Mouse (Mus musculus) embryonic facial prominence, embryonic 13.5 days (tissue): ENCODE data around the gene Atp8a2. TPM values are rescaled to one million over a fixed set of nuclear protein-coding genes. Genes with fewer than 3 reads are reported as not detected.

Source experiments
- ATAC-seq: fragments of 200-750 bp; cut with Nextera tagmentation; 2 replicates; pipeline ENCODE4 v1.8.0; 2017; ENCODE audit warnings: low read depth; ENCODE audit not compliant: insufficient number of reproducible peaks, insufficient read depth, low FRiP score, low TSS enrichment
- H3K27ac ChIP-seq: fragments of 300-500 bp; sonication (generic); 2 replicates; pipeline ENCODE4 v1.5.1; 2015; ENCODE audit warnings: moderate library complexity, mild to moderate bottlenecking, inconsistent platforms
- H3K27me3 ChIP-seq: fragments of 300-500 bp; sonication (generic); 2 replicates; pipeline ENCODE4 v1.6.1; 2015; ENCODE audit warnings: mild to moderate bottlenecking, inconsistent platforms
- H3K36me3 ChIP-seq: fragments of 300-500 bp; sonication (generic); 2 replicates; pipeline ENCODE4 v1.6.1; 2015; ENCODE audit warnings: mild to moderate bottlenecking, inconsistent platforms
- H3K4me1 ChIP-seq: fragments of 300-500 bp; sonication (generic); 2 replicates; pipeline ENCODE4 v1.6.1; 2015; ENCODE audit warnings: inconsistent platforms
- H3K4me2 ChIP-seq: fragments of 300-500 bp; sonication (generic); 2 replicates; pipeline ENCODE4 v1.6.1; 2015; ENCODE audit warnings: moderate library complexity, mild to moderate bottlenecking, inconsistent platforms
- H3K4me3 ChIP-seq: fragments of 300-500 bp; sonication (generic); 2 replicates; pipeline ENCODE4 v1.5.1; 2015; ENCODE audit warnings: mild to moderate bottlenecking, inconsistent platforms
- H3K9ac ChIP-seq: fragments of 300-500 bp; sonication (generic); 2 replicates; pipeline ENCODE4 v1.6.1; 2015; ENCODE audit warnings: mild to moderate bottlenecking, inconsistent platforms
- H3K9me3 ChIP-seq: fragments of 300-500 bp; sonication (generic); 2 replicates; pipeline ENCODE4 v1.6.1; 2016; ENCODE audit warnings: inconsistent platforms
- WGBS: fragments of 180-500 bp; shearing (Covaris S2); methylation state at CpG from one replicate; pipeline ENCODE4 v1.1.7; 2015; ENCODE audit warnings: mixed read lengths; 5-methylcytosine and 5-hydroxymethylcytosine counted together
- polyA plus RNA-seq: library from polyadenylated mRNA; unstranded; fragments of >200 nt; fragmentation: Nextera tagmentation; extraction: Ambion mirVana; gene quantifications from 2 replicates; pipeline ENCODE4 v1.2.1, GENCODE M21; 2015

The Atp8a2 gene
- polyA plus RNA-seq, 1 experiment from 2014 or later, result 3.1 TPM

DNA sequence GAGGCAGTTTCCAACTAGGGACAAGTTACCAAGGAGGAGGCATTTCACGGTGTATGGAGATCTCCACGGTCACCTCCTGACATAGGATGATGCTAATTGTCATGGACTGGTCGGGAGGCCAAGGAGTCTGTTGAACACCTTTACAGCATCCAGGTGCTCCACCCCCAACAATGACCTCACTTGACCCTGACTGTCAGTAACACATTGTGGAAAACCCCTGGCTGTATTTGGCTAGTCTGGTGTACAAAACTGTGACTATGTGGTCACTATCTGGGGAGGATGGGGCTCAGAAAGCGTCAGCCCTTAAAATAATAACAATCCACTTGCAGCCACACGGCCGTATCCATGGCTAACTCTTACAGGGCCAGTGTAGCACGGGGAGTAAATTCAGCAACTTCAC, 391.3 kb downstream of the Atp8a2 start:
- H3K4me3 ChIP-seq, result no peak overlapping the region
- no peak overlapping the region for H3K4me2 ChIP-seq
- H3K27me3 ChIP-seq, result no peaks in the 10 kb centered on the region
- no peaks in the 10 kb centered on the region for H3K36me3 ChIP-seq
- no peak for ATAC-seq
- WGBS, result 46% methylated on average over 7 of the region's 7 CpGs
- peaks cover 19% of the 10 kb centered on the region for H3K4me1 ChIP-seq
- no peak overlapping the region for H3K9ac ChIP-seq
- H3K27ac ChIP-seq, result no peak overlapping the region
- no peaks in the 10 kb centered on the region; the same call in 1 of the 2 replicates for H3K9me3 ChIP-seq

GRCm38 (mm10) chr14:59801961-59802599, 394.9 kb downstream of the Atp8a2 start:
- 52% methylated on average over 8 of the region's 8 CpGs for WGBS
- no peaks in the 10 kb centered on the region for H3K36me3 ChIP-seq
- no peak overlapping the region for H3K4me2 ChIP-seq
- no peaks in the 10 kb centered on the region for H3K27me3 ChIP-seq
- no peak overlapping the region for H3K4me3 ChIP-seq
- H3K9ac ChIP-seq, result no peak overlapping the region
- no peak overlapping the region for H3K27ac ChIP-seq
- H3K9me3 ChIP-seq, result no peaks in the 10 kb centered on the region; the same call in 1 of the 2 replicates
- peaks cover 13% of the 10 kb centered on the region for H3K4me1 ChIP-seq
- no peak for ATAC-seq

DNA sequence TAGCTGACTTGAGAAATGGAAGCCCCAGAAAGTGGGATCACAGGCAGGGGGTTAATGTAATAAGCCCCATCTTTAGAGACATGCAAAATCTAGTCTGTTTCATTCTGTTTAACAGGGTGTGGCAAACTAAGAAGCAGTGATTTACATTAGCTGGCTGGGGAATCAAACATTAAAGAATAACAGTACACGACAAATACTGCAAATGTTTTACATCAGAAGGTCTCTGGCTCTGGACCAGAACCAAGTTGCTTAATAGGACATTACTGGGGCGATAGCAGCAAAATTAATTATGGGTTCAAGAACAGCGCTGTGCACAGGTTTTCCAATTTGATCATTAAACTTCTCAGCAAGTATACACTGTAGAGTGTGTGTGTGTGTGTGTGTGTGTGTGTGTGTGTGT, 397.5 kb downstream of the Atp8a2 start:
- ATAC-seq, result no peak
- no peak overlapping the region for H3K4me2 ChIP-seq
- H3K9ac ChIP-seq, result no peak overlapping the region
- no peaks in the 10 kb centered on the region; the same call in 1 of the 2 replicates for H3K9me3 ChIP-seq
- no peak overlapping the region for H3K27ac ChIP-seq
- no peaks in the 10 kb centered on the region for H3K36me3 ChIP-seq
- no peaks in the 10 kb centered on the region for H3K4me1 ChIP-seq
- no peaks in the 10 kb centered on the region for H3K27me3 ChIP-seq
- WGBS, result 77% methylated on average over 3 of the region's 3 CpGs
- H3K4me3 ChIP-seq, result no peak overlapping the region

- 73% methylated on average over 10 of the region's 10 CpGs for WGBS
- Histone ChIP-seq H3K4me3 (no peak overlapping the region), H3K4me2 (no peak overlapping the region), H3K9ac (no peak overlapping the region), H3K9me3 (no peaks in the 10 kb centered on the region), H3K27me3 (no peaks in the 10 kb centered on the region), H3K4me1 (no peaks in the 10 kb centered on the region), H3K27ac (no peak overlapping the region), H3K36me3 (no peaks in the 10 kb centered on the region)
- ATAC-seq, result no peak
Observed at GRCm38 (mm10) chr14:59793841-59794240, 403.1 kb downstream of the Atp8a2 start.

DNA sequence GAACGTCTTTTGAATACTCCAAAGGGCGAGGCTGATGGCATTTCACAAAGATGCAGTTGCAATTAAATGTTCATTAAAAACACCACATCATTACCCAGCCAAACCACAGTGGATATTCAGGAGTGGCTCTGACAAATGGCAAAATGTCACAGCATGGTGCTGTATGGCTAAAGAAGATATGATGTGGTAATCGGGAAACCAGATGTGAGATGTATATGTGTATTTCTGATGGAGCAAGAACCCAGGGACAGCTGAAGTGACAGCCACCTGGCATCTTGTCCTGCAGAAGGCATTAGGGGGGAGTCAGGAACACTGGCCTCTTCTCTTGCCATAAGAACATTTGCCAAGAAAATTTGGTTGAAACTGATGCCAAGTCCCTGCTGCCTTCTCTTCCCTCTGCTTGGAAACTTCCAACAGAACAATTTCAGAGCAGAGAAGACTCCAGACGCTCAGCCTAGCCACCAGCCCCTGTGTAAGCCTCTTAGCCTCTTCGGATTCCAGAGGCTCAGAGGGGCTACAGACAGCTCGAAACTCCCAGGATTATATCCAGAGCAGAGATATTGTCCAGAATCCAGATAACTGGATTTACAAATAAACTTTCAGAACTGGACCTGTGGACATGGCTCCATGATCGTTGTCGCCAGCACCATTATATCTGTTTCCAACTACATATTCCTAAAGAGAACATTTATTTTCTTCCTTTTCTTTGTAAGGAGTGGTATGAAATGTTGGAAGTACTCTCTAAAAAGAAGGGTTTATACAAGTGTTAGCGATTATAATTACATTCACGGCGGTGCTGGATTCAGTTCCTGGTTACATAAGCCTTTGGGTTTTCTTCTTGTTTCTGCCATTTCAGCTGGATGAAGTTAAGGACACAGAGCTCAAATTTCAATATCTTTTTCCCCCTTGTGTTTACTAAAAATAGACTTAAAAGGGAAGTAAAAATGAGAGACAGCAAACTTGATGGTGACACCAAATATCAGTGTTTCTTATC, 413.3 kb downstream of the Atp8a2 start:
- Histone ChIP-seq H3K27ac (no peak overlapping the region), H3K9me3 (no peaks in the 10 kb centered on the region), H3K4me3 (no peak overlapping the region), H3K4me1 (peaks cover 9% of the 10 kb centered on the region; the same call in 1 of the 2 replicates), H3K36me3 (no peaks in the 10 kb centered on the region), H3K4me2 (no peak overlapping the region), H3K9ac (no peak overlapping the region), H3K27me3 (no peaks in the 10 kb centered on the region)
- ATAC-seq, result no peak
- WGBS, result 62% methylated on average over 11 of the region's 11 CpGs

DNA sequence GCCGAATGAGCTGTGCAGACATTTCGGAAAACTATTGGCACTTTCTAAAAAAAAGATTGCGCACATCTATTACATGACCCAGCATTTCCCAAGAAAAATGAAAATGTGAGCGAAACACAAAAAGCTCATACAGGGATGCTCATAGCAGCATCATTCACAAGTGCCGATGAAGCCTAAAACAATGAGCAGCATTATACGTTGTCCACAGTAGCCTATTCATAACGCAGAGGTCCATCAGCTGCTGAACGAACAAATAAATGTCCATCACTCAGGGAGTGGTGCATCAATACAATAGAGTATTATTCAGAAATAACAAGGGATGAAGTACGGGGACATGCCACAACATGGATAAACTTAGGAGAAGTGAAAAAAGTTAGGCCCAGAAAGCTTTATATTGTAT, 416.6 kb downstream of the Atp8a2 start:
- WGBS, result 57% methylated on average over 9 of the region's 9 CpGs
- no peaks in the 10 kb centered on the region for H3K9me3 ChIP-seq
- no peaks in the 10 kb centered on the region for H3K36me3 ChIP-seq
- H3K27ac ChIP-seq, result no peak overlapping the region
- no peak overlapping the region for H3K4me3 ChIP-seq
- no peaks in the 10 kb centered on the region for H3K27me3 ChIP-seq
- no peak for ATAC-seq
- no peak overlapping the region for H3K9ac ChIP-seq
- H3K4me2 ChIP-seq, result no peak overlapping the region
- H3K4me1 ChIP-seq, result peaks cover 6% of the 10 kb centered on the region; the same call in 1 of the 2 replicates

DNA sequence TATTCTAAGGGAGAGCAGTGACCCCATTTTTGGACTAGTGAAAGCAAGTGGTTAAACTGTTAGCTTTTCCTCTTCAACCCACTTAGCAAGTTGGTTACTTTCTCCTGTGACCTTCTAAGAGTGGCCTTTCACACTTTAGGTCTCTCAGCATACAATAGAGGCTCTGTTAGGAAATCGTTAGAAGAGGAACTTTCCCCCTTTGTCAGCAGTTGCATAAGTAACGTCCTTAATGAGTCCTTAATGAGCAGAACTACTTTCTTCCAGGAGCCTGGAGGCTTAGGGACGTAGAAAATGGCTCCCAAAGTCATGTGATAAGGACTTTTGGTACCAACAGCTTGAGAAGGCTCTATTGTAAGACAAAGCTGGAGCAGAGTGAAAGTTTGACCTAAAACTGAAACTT, 434.8 kb downstream of the Atp8a2 start:
- Histone ChIP-seq H3K36me3 (no peaks in the 10 kb centered on the region), H3K4me2 (no peak overlapping the region), H3K4me1 (peaks cover 23% of the 10 kb centered on the region), H3K27ac (no peak overlapping the region), H3K9ac (no peak overlapping the region), H3K27me3 (peaks cover 6% of the 10 kb centered on the region; the same call in 1 of the 2 replicates), H3K4me3 (no peak overlapping the region), H3K9me3 (no peaks in the 10 kb centered on the region)
- no peak for ATAC-seq
- 44% methylated on average over 3 of the region's 3 CpGs for WGBS

GRCm38 (mm10) chr14:59759900-59760493, 437.0 kb downstream of the Atp8a2 start:
- Histone ChIP-seq H3K4me3 (0 out of 2 replicates have a peak overlapping the region, but pooled peaks have one; percentile 4), H3K9me3 (no peaks in the 10 kb centered on the region), H3K4me1 (peaks cover 26% of the 10 kb centered on the region), H3K9ac (no peak overlapping the region), H3K27ac (peak overlapping the region; percentile 71), H3K4me2 (peak overlapping the region; percentile 44), H3K27me3 (peaks cover 6% of the 10 kb centered on the region; the same call in 1 of the 2 replicates), H3K36me3 (no peaks in the 10 kb centered on the region)
- 35% methylated on average over 12 of the region's 12 CpGs for WGBS
- peak; percentile 62; the same call in 1 of the 2 replicates for ATAC-seq

DNA sequence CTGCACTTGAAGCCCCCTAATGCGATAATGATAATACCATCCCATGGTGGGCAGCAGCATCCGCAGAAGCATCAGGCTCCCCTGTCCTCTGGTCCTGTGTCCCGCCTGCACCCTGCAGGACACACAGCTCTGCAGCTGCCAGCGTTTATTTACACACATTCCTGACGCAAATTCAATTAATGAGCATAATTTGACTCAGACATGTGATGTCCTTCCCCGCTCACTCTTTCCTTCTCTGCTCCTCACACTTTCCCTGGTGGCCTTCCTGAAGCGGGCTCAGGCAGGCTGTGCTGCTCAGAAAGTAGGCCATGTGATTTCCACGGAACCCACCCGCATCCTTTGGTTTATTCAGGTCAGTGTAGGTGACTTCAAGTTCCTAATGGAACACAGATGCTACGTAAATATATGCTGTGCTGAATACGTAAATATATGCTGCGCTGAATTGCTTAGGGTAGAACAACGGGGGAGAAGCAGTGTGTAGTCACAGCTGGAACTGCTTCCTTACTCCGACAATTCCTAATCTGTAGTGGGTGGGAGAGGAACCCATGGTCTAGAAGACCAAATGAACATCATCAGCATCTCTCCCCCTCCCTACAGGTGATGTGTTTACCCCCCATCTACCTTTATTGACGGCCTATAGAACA, 437.7 kb downstream of the Atp8a2 start:
- 0 out of 2 replicates have a peak overlapping the region, but pooled peaks have one; percentile 4 for H3K4me3 ChIP-seq
- H3K9me3 ChIP-seq, result no peaks in the 10 kb centered on the region
- H3K27ac ChIP-seq, result peak overlapping the region; percentile 71
- H3K4me1 ChIP-seq, result peaks cover 27% of the 10 kb centered on the region
- 32% methylated on average over 15 of the region's 15 CpGs for WGBS
- ATAC-seq, result 0 out of 2 replicates have a peak, but pooled peaks have one; percentile 26
- H3K4me2 ChIP-seq, result peak overlapping the region; percentile 44
- no peaks in the 10 kb centered on the region for H3K36me3 ChIP-seq
- H3K27me3 ChIP-seq, result peaks cover 6% of the 10 kb centered on the region; the same call in 1 of the 2 replicates
- H3K9ac ChIP-seq, result no peak overlapping the region

DNA sequence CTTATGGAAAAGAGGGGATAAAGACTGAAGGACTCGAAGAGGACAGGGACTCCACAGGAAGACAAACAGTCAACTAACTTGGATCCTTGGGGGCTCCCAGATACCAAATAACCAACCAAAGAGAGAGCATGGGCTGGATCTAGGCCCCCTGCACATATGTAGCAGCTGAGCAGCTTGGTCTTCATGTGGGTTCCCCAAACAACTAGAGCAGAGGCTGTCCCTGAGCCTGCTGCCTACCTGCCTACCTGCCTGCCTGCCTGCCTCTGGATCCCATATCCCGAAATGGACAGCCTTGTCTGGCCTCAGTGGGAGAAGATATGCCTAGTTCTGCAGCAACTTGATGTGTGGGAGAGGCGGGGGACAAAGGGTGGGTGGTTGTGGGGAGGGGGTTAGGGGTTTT, 444.6 kb downstream of the Atp8a2 start:
- Histone ChIP-seq H3K9ac (no peak overlapping the region), H3K27me3 (peaks cover 1% of the 10 kb centered on the region; the same call in 1 of the 2 replicates), H3K4me2 (no peak overlapping the region), H3K4me1 (peaks cover 17% of the 10 kb centered on the region), H3K27ac (no peak overlapping the region), H3K9me3 (no peaks in the 10 kb centered on the region), H3K4me3 (no peak overlapping the region), H3K36me3 (no peaks in the 10 kb centered on the region)
- no peak for ATAC-seq
- 82% methylated on average over 3 of the region's 3 CpGs for WGBS

DNA sequence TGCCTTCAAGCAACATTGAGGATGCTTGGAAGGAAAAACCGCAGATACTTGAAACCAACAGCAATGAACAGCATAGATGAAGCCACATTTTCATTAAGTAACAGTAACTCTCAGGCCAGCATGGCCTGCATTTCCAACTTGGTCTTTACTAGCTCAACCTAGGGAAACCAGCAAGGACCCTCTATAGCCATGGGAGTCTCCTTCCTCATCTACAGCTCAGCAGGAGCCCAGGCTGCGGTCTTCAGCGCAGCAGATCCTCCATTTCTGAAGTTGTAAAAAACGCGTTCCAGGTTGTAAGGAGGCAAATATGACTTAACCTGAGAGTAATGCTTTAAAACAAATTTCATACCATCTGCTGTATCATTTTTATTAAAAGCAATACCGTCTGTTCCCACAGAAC, 447.0 kb downstream of the Atp8a2 start:
- H3K4me1 ChIP-seq, result peaks cover 8% of the 10 kb centered on the region
- H3K27ac ChIP-seq, result no peak overlapping the region
- H3K4me3 ChIP-seq, result no peak overlapping the region
- H3K27me3 ChIP-seq, result no peaks in the 10 kb centered on the region
- 62% methylated on average over 6 of the region's 6 CpGs for WGBS
- H3K4me2 ChIP-seq, result no peak overlapping the region
- H3K9me3 ChIP-seq, result no peaks in the 10 kb centered on the region
- H3K9ac ChIP-seq, result no peak overlapping the region
- no peak for ATAC-seq
- H3K36me3 ChIP-seq, result no peaks in the 10 kb centered on the region
